Mouse (Mus musculus) layer of hippocampus, adult 11-12 months (tissue): Measurements from ENCODE around the gene Rbm48.
A peak's percentile ranks its signal among the peaks of the same experiment; 100 is the strongest.
"Not testable (repeated sequence)": the region's sequence is repeated elsewhere in the genome, so short reads cannot be mapped to it uniquely, and the experiment has no call there.

Experiments used
- DNase-seq: peaks from one replicate; pipeline ENCODE4 v3.0.0; 2022; ENCODE audit warnings: low spot score

Gene Rbm48

GRCm38 (mm10) chr5:3596399-3596766 lies at the start of gene Rbm48:
Rbm48 (minus strand) TSS chr5:3596585.
- DNase-seq = peak; percentile 85

- DNase-seq = no peak
These were observed 48.9 kb upstream of the Rbm48 start for GRCm38 (mm10) chr5:3645326-3645725.

- no peak for DNase-seq
These were observed 48.2 kb upstream of the Rbm48 start for GRCm38 (mm10) chr5:3644621-3645020.

DNA sequence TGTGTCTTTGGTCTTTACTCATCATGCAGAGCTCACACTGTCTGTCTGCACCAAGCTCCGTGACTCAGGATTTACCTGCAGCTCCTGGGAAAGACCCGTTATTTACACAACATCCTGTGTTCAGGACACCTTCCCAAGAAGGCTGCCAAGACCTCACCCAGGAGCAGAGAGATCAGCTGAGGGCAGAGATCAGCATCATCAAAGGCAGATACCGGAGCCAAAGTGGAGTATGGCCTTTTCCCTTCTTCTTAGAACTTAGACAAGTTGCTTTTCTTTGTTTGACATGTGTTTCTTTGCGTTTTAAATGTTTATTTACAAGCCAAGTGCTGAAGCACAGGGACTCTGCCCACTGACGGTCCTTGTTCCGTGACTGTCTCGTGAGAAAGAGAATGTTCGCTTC lies 38.9 kb upstream of the Rbm48 start:
- DNase-seq = no peak

GRCm38 (mm10) chr5:3633951-3634350 lies 37.6 kb upstream of the Rbm48 start:
- no peak for DNase-seq

- DNase-seq = no peak
These were observed 36.9 kb upstream of the Rbm48 start for GRCm38 (mm10) chr5:3633315-3633714.

DNA sequence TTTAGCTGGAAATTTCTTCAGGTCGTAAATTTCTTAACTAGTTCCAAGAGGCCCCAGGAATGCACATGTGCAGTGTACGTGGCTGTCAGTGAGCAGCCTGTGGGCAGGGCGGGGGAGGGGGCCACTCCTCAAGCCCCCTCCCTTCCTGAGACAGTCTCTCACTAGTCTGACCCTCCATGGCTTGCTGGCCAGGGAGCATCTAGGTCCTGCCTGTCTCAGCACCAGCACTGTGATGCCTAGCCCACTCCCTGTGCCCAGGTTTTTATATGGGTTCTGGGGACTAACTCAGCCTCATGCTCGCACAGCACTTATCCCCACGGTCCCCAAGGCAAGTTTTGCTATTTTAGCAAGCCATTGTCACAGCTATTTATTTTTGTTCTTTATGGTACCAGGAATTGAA lies 35.9 kb upstream of the Rbm48 start:
- DNase-seq = no peak

- no peak for DNase-seq
These were observed 35.3 kb upstream of the Rbm48 start for GRCm38 (mm10) chr5:3631512-3632271.

GRCm38 (mm10) chr5:3630055-3630454 lies 33.7 kb upstream of the Rbm48 start:
- no peak for DNase-seq

- no peak for DNase-seq
These were observed 24.1 kb upstream of the Rbm48 start for GRCm38 (mm10) chr5:3620486-3620885.

GRCm38 (mm10) chr5:3611835-3612234 lies 15.4 kb upstream of the Rbm48 start:
- DNase-seq = not testable (repeated sequence)

DNA sequence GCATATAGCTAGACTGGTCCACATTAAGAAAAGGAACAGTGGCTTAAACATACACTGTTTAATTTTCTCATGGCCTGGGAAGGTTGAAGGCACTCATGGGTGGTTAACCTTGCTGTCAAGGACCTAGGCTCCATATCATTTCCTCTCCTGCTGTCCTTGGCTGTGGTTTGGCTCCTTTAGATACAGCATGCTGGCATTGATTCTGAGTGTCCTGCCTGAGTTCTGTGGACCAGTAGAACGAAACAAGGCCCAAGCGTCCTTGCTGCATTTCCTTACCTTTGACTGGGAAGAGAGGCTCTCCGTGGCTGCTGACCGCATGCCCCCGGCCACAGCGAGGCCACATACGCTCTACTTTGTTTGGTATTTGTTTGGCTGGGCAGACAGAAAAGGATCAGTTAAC lies 12.9 kb upstream of the Rbm48 start:
- DNase-seq = no peak

DNA sequence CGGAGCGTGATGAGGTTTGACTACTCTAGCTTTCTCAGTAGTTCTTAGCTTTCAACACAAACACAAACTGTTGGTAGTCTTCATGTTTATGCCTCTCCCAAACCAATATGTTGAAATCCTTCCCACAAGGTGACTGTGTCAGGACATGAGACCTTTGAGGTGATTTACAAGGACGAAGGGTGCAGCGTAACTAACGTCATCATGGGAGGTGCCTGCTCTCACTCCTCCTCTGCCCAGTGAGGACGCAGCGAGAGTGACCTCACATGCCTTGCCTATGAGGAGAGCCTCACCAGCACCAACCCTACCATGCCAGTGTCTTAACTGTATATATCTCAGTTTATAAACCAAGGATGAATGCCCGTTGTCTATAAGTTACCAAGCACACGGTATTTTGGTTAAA lies 10.7 kb upstream of the Rbm48 start:
- no peak for DNase-seq

DNA sequence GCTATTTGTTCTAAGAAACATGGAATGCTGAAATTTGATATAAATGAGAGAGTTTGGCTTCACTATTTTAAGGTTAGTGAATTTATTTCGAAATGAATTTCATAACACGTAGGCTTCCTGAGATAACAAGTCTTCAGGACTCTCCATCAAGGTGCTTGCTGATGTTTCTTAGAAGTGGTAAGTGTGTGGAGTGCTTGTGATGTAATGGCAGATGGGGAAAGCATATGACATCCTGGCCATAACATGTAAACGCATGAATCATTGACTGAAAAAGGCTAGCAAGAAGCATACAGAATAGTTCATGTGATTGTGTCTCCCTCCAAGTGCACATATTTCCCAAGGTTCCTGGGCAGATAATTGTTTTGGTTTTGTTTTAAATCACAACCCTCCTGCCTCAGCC lies 4.4 kb upstream of the Rbm48 start:
- DNase-seq = no peak

DNA sequence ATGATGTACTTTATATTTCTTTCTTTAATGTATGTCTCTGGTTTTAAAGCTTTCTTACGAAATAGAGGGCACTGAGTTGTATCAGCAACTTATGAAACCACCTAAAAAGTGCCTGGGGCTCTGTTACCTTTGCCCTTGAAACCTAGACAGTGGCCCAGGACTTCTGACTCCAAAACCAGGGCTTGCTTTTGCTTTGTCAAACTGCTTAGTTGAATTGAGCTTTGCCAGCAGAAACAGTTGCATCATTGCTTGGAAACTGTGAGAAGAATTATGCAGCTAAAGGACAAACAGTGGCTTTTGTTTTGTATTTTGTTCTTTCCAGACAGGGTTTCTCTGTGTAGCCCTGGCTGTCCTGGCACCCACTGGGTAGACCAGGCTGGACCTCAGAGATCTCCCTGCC lies 3.9 kb upstream of the Rbm48 start:
- no peak for DNase-seq

- DNase-seq = no peak
These were observed 2.4 kb upstream of the Rbm48 start for GRCm38 (mm10) chr5:3598766-3599165.

- no peak for DNase-seq
These were observed 786 bp upstream of the Rbm48 start for GRCm38 (mm10) chr5:3597171-3597570.

- DNase-seq = peak; percentile 95
These were observed 539 bp downstream of the Rbm48 start, which contains the start of gene Pex1 for GRCm38 (mm10) chr5:3595693-3596398. Pex1 (plus strand) TSS chr5:3596066.

DNA sequence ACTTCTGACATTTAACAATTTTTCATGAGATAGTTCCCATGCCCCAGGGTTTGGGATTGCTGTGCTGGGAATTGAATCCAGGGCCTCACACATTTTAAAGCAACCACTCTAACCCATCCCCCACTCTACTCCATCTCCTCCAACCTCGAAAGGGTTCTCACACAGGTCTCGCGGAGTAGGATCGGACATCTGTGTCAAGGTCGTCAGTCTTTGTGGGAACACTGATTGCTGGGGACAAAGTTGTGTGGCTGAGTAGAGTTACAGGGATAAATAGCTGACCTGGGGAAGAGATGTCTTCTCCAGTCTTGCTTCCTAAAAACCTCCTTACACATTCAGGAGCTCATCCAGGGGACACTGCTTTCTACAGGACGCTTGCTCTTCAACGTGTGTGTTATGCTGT lies 17.3 kb downstream of the Rbm48 start:
- DNase-seq = no peak

- DNase-seq = no peak
These were observed 18.4 kb downstream of the Rbm48 start for GRCm38 (mm10) chr5:3577939-3578338.

DNA sequence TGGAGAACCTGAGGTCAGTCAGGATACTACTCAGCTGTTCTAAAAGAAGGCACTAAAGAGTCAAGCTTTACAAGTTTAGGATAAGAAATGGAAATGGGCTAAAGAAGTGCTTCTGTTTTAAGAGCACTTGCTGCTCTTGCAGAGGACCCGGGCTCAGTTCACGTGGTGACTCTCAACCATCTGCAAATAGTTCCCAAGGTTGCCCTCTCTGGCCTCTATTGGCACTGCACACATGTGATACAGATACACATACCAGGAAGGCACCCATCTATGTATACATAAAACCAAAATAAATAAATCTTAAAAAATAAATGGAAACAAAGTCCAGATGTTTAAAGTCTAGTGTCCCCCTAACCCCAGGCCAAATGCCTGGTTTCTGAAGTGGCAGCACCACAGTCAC lies 21.6 kb downstream of the Rbm48 start:
- no peak for DNase-seq

DNA sequence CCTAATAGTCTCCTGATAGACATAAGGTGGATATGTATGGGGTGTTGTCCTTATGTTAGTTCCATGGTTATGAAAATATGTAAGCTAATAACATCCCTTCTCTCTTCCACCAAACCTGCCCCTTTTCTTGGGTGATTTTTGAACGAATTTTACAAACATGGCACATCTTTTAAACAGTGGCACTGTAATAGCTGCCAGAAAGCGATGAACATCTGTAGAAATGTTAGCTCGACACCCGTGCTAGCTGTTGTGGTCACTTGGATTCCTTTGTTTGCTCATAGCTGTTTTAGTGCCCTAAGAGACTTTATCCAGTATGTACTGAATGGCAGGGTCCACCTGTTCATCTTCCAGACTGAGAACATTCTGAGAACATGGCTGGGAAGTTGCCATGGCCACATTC lies 25.1 kb downstream of the Rbm48 start, which contains the start of gene 1700109H08Rik:
Gene 1700109H08Rik, plus strand, starts transcription at position 301 of the 400 bp plus-strand sequence.
- DNase-seq = no peak

DNA sequence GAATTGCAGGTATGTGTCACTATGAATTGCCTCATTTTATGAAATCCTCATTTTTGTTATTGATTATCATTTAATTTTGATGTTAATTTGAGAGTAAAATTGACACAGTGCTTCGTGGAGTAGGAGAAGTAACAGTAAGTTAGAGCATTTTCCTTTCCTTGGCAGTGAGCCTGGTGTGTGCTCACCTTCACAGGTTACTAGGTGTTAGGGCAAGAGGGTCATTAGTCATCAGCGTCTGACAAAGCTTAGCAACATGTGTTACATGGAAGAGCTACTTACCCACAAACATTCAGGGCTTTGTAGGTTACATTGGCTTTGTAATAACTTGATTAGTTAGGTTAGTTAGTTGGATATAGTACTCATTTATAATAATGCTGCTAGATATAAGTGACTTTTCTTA lies 42.2 kb downstream of the Rbm48 start:
- no peak for DNase-seq

GRCm38 (mm10) chr5:3551481-3551880 lies 44.9 kb downstream of the Rbm48 start:
- no peak for DNase-seq
